ENCODE assay signal across 19 mouse cellular contexts in genomic region chr1:106882723-106883122, GRCm38 (mm10). TPM values are rescaled to one million over a fixed set of nuclear protein-coding genes. Genes with fewer than 3 reads are reported as not detected.
"Had no signal": no experiment of that assay in that cellular context is flagged by ENCODE, and none has a peak within 500 bp of the region (broad histone marks: within the 10 kb centered on the region; RNA-seq: fewer than 3 reads in every experiment).

No protein-coding gene starts in this region.

- H3K36me3 ChIP-seq: kidney, embryonic 15.5 days; limb, embryonic 15.5 days; liver, embryonic 13.5 days; midbrain, embryonic 10.5 days; neural tube, embryonic 15.5 days had no signal

- DNase-seq: kidney, postnatal 14 days; liver, embryonic 13.5 days; lung, adult 18-20 months; midbrain, embryonic 14.5 days; right cerebral cortex, adult 18-20 months; thymus, postnatal 25 days had no signal

- H3K27me3 ChIP-seq: kidney, embryonic 15.5 days; limb, embryonic 15.5 days; liver, embryonic 13.5 days; neural tube, embryonic 15.5 days had no signal

- H3K4me1 ChIP-seq: kidney, embryonic 15.5 days; limb, embryonic 15.5 days; liver, embryonic 13.5 days; midbrain, embryonic 10.5 days; neural tube, embryonic 15.5 days had no signal

- H3K9ac ChIP-seq: kidney, embryonic 15.5 days; limb, embryonic 15.5 days; liver, embryonic 13.5 days; neural tube, embryonic 15.5 days had no signal

- H3K27ac ChIP-seq: kidney, embryonic 15.5 days; left cerebral cortex, adult 2 months; limb, embryonic 15.5 days; liver, embryonic 13.5 days; midbrain, embryonic 10.5 days; neural tube, embryonic 15.5 days; stomach, postnatal 0 days had no signal

- H3K4me2 ChIP-seq: kidney, embryonic 15.5 days; limb, embryonic 15.5 days; liver, embryonic 13.5 days; neural tube, embryonic 15.5 days had no signal

- H3K4me3 ChIP-seq: kidney, embryonic 15.5 days; left cerebral cortex, adult 2 months; limb, embryonic 15.5 days; liver, embryonic 13.5 days; midbrain, embryonic 10.5 days; myocyte; neural tube, embryonic 15.5 days had no signal

- H3K9me3 ChIP-seq: kidney, embryonic 15.5 days; limb, embryonic 15.5 days; liver, embryonic 13.5 days; midbrain, embryonic 10.5 days; neural tube, embryonic 15.5 days had no signal

RNA-seq across cellular contexts. Expression of gene Serpinb5, which starts 21.8 kb away (rescaled TPM):
- total RNA-seq: layer of hippocampus, postnatal 25 days; left cerebral cortex, adult 2 months; megakaryocyte, adult 5-6 weeks had no signal
- polyA plus RNA-seq: limb, embryonic 11.5 days; midbrain, embryonic 10.5 days; midbrain, embryonic 14.5 days; myocyte; neural tube, embryonic 11.5 days had no signal

RNA-seq across cellular contexts. Expression of gene Serpinb12, which starts 51.5 kb away (rescaled TPM):
- total RNA-seq: left cerebral cortex, adult 2 months; left cerebral cortex, postnatal 25 days; megakaryocyte, adult 5-6 weeks had no signal
- polyA plus RNA-seq: kidney, embryonic 15.5 days; large intestine, adult 2 months; limb, embryonic 11.5 days; liver, embryonic 13.5 days; midbrain, embryonic 10.5 days; midbrain, embryonic 14.5 days; myocyte; neural tube, embryonic 11.5 days had no signal
